Mouse (Mus musculus): ENCODE results near the gene Prep. TPM values are rescaled to one million over a fixed set of nuclear protein-coding genes. Genes with fewer than 3 reads are reported as not detected.

The Prep gene
- total RNA-seq (2014; fragmentation: Nextera tagmentation) (15.0 and 17.3 TPM in 2 replicates), total RNA-seq (2017) (12.7 and 14.3 TPM in 2 replicates)

DNA sequence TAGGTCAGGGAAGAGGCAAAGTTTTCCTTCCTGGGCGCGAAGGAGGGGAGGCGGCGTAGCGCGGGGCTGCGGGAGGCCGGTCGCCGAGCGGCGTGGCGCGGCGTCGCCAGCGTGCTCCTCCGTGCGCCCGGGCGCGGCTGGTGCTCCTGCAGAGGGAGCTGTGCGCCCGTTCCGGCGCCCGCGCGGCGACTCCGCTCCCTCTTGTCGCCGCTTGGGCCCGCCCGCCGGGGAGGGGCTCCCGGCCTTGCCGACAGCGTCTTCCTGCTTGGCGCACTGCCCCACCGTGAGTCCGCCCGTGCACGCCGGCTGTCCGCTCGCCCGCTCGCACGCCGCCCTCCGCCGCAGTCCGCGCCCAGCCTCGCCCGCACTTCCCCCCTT lies at the start of gene Prep:
Prep (plus strand) TSS at position 273 of the 378 bp plus-strand sequence.
- peak; percentile 92 for ATAC-seq (replicated peaks; ENCODE audit: poor library complexity, severe bottlenecking)

DNA sequence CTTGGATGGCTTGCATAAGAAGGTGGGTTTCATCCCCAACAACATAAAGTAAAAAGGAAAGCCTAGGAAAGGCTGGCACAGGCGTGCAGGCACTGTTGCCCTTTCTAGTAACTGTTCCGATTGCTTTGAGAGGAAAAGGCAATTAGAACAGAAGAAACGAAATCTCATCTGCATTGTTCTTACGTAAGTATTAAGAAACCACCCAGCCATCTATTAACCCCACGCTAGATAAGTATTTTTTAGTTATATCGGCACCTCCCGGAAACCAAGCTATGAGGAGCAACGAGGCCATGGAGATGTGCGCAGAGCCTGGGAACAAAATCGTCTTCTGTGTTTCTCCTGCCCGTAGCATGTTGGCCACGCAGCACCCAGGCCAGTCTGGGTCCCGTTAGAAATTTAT lies 49.7 kb upstream of the Prep start:
- no peak for ATAC-seq (replicated peaks; ENCODE audit: poor library complexity, severe bottlenecking)

DNA sequence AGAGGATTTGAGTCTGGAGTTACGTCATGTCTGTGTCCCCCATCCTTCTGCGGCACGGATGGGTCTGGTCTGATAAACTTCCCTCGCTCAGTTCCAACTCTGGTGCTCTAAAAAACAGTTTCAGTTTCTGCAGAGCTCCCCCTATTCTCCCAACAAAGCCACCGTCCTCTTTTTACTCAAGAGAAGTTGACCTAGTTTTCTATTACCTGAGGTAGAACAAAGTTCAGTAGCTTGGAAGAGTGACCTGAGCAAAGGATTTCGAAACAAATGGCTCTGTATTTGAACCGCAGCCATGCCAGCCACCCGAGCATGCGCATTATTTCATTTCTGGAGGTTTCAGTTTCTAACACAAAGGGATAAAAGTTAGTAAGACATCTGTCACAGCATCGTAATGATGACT lies 49.2 kb upstream of the Prep start:
- ATAC-seq (replicated peaks; ENCODE audit: poor library complexity, severe bottlenecking) = peak; percentile 20; the same call in 1 of the 2 replicates

DNA sequence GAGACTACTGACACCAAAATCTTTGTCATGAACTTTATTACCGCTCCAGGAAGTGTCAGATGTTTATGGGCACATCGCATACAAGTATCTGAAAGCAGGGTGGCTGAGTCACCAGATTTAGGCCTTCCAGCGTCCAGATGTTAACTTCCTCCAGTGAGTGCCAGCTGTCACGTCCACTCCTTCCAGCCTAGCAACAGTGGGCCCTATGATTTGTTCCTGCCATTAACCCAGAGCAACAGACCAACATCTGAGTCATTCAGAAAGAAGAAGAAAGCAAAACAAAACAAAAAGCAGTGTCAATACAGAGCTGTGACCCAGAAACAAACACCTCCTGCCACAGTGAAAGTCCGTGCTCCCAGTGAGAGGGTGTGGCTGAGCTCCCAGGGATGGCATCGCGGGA lies 47.6 kb upstream of the Prep start:
- ATAC-seq (replicated peaks; ENCODE audit: poor library complexity, severe bottlenecking) = 0 out of 2 replicates have a peak, but pooled peaks have one; percentile 22

DNA sequence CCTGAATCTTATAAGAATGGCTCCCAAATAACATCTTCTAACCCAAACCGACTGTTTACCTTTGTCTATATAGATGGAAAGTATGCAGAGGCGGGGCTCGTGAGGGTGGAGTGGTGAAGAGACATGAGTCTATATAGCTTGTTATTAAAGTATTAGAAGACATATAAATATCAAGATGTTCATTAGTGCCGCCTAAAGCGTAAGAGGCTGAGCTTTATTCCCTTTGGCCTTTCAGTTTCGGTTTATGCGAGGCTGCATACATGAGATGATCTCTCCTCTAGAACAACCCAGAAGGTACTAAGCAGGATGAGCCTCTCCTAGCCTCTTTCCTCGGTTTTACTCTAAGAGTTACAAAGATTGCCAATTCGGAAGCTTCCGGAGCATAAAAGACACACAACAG lies 47.2 kb upstream of the Prep start:
- no peak for ATAC-seq (replicated peaks; ENCODE audit: poor library complexity, severe bottlenecking)

DNA sequence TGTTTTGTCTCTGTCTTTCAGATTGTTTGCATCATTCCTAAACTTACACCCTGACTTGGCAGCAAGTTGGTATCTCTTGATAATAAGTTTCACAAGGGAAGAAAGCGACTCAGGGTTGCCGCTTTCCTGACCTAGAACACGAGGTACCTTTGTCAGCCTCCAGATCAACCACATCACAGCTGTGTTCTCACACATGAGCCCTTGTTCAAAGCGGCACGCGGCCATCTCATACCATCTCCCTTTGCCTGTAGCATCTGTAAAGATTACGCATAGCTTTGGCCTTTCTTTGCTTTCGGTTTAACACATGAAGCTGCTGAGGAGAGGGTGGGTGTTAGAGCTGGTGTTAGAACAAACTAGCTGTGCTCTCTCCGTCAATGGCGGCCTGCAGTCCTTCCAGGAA lies 46.7 kb upstream of the Prep start:
- ATAC-seq (replicated peaks; ENCODE audit: poor library complexity, severe bottlenecking) = no peak

DNA sequence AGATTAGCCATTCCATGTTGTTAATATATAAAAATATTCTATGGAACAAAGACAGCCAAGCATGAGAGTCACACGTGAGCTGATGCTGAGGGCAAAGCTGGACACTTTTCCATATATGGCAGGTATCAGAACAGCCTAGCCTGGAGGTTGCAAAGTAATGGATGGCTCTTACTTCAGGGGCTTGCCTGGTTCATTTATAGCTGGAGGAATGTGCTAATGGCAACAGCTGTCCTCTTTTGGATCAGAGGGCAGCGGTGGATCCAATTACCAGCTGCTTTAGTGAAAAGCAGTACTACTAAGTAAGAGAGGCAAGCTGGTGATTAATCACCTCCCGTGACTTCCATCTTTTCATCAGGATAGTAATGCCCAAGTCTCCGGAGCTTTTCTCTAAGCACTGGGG lies 41.8 kb upstream of the Prep start:
- ATAC-seq (replicated peaks; ENCODE audit: poor library complexity, severe bottlenecking) = no peak

DNA sequence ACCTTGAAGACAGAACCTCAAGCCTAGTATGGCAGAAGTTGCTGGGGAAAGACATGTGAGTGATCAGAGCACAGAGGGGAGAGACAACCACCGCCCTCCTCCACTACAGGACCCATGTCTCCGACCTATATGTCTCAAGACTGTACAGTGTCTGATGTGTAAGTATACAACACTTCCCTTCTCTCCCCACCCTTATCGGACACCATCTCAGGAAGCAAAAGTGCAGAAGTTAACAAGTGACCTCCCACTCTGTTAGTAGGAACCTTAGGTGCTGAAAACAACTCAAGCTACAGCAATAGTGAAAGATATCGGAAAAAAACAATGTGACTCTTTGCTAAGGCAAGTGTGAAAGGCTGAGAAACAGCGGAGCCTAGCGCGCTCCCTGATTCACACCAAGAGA lies 40.1 kb upstream of the Prep start:
- ATAC-seq (replicated peaks; ENCODE audit: poor library complexity, severe bottlenecking) = no peak

DNA sequence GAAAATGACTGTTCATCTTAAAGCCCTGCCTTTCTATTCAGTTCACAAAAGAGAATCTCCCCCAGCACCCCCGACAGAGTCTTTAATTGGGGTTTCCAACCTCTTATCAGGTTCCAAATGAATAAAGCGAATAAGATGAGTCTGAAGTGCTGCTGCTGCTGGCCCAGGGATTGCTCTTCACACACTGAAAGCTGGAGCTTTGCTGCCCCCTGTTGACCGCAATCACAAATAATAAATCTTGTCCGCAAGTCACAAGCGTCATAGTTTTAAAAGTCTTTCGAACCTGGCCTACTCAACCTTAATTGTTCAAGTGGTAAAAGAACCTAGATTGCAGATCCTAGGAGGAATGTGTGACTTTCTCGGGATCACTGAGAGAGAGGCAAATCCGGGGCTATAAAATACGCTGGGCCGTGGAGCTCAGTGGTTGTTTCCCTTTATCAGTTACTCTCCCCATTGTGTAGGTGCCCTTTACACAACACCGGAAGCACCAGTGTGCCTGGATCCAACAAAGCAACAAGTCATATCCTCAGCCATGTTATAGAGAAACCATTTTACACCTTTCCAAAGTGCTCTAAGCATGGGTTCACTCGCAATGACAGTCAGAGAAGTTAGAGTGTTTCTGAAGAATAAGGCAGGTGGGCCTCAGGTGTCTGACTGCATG lies 21.6 kb upstream of the Prep start:
- ATAC-seq (replicated peaks; ENCODE audit: poor library complexity, severe bottlenecking) = peak; percentile 65

DNA sequence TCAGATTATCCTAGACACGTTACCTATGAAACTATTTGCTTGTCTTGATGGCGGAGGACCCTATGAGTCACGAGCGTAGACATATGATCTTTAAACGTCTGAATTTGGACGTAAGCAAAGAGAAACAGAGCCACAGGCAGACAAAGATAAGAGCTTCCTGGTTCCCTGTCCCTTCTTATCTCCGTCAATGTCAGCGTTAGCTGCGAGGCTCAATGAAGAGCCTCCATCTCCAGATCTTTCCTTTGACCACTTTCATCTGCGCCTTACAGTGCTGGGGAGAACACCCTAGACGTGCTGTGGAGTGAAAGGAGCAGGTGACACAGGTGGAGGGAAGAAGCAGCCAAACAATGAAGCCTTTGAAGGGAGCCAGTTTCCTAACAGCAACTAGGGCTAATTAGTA lies 18.8 kb upstream of the Prep start:
- ATAC-seq (replicated peaks; ENCODE audit: poor library complexity, severe bottlenecking) = no peak

DNA sequence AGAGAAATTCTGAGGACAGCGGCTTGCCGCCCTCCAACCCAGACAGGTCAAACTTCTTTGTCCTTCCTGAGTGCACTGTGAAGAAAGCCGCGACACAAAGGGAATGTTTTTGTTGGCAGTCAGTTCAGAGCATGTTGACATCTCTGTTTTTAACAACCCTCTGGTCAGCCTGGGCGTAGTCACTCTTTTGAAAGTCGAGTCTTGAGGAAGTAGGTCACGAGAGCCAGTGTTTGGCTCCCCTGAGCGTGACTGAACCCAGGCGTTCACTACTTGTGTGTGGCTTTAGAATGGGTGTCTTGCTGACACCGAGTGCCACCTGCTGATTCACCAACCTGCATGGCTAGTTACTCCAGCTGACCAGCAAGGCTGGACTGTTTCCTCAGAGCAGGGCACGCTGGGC lies 18.4 kb upstream of the Prep start:
- peak; percentile 83 for ATAC-seq (replicated peaks; ENCODE audit: poor library complexity, severe bottlenecking)

DNA sequence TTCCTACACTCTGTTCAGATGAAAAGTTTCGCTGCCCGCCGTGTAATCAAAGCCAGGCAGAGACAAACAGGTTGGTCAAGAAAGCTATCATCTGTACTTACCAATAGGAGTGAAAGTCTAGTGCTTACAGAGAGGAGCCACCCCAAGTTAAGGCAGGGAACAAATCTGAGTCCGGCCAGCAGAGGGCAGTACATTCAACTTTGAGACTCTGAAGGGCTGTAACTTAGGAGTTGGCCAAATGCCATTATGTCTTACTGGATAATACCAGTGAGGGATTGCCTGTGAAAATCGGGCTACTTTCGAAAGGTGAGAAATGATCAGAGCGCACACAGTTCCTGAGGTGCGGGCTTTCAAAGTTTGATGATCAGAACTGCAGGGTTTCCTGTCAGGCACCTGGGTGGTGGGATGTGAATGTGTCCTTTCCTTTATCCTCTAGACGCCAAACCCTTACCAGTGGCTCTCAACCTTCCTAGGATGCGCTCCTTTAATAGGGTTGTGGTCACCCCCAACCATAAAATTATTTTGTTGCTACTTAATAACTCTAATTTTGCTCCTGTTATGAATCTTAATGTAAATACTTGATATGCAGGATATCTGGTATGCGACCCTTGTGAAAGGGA lies 15.8 kb upstream of the Prep start:
- ATAC-seq (replicated peaks; ENCODE audit: poor library complexity, severe bottlenecking) = peak; percentile 77

DNA sequence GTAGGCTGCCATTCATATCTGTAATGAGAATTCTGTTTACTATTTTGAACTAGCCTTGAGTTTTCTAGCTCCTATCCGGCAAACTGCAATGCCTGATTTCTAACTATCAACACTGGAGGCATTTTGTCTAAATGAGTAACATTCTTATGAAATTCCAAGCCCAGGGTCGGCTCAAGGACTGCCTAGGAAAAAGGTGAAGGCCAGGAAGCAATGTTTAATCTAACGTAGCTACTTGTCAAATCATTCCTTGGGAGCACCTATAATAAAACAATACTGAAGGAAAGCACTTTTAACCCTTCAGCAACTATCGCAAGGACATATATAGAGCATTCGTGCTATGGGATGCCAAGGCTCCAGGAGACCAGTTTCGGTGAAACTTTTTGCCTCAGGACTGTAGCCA lies 8.6 kb upstream of the Prep start:
- ATAC-seq (replicated peaks; ENCODE audit: poor library complexity, severe bottlenecking) = no peak

DNA sequence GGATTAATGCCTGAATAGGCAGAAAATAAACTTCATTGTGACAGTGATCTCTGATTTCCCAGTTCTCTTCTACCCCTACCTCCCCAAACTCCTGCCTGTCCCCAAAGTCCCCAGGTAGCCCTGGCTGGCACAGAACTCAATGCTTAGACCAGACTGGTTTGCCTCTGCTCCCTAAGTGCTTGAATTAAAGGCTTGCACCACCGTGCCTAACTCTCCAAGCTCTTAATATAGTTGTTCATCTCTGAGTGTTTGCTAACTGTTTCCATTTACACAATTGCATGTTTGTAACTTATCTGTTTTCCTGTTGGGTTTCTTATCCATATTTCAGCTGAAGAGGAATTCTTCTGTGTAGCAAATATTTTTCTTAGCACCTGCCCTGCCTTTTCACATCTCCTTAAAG lies 6.2 kb upstream of the Prep start:
- no peak for ATAC-seq (replicated peaks; ENCODE audit: poor library complexity, severe bottlenecking)

DNA sequence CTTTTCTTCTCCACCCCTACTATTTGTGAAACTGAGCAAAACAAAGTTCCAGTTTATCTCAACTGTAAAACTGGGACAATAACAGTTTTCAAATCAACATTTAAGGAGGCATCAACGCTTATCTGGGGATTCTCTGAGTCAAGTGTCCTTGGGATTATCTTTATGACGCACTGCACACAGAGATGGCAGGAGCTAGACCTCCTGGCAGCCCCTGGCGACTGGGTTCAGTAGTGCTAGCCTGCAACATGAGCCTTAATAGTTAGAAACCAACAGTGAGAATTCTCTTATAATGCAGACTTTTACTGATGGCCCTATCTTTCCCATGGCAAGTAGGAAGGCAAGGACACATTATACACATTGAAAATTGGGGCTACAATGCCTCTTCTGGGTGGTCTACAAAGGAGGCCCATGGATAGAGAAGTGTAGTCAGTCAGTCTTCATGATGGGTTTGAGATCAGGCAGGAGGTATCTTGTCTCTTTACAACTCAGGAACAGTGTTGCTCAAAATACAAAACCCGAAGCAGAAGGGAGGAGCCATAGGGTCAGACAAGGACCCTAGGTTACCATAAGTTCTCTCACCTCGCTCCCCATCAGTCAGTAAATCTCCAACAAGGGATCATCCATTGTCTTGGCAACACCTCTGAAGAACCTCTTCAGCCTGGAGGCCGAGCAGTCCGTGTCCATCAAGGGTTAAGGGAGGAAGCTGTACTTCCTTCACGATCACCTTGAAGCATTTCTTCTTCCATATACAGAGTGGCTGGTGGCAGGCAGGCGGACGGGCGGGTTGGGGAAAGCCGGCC lies 672 bp upstream of the Prep start:
- ATAC-seq (replicated peaks; ENCODE audit: poor library complexity, severe bottlenecking) = no peak; the same call in 1 of the 2 replicates

DNA sequence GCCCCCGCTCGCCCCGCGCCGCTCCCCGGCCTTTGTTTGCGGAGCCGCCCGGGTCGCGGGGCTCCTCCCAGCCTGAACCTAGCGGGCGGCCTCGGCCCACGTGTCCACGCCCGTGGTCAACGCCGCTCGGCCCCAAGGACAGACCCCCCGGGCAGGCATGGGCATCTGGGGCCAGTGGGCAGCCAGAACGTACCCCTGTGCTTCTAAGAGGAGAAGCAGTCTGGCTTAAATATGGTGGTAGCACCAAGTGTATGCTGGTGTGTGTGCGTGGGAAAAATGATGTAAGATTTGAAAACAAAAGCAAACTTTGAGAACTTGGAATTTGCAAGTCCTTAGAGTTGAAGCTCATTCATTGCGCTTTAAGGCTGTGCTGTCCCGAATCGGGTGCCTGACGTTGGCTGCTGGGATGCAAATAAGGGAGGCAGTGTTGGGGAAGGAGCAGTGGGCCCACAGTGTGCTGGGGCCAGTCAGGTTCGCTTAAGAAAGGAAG lies 478 bp downstream of the Prep start:
- ATAC-seq (replicated peaks; ENCODE audit: poor library complexity, severe bottlenecking) = peak; percentile 45

DNA sequence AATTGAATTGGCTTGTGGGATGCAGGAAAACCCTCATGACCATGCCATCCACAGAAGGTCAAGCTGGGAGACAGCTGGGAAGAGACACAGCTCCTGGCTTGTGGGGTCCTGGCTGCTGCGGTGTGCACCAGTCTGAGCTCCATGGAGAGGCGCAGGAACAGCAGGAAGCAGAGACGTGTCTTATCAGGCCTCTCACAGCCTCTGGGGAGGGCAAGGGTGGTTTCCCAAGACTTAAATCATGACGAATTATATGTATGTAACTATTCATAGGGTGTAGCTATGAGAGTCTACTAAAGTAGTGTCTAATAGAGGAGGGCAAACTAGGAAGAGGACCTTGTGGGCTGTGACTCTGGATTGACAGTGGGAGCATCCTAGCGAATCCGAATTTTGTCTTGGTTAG lies 2.6 kb downstream of the Prep start:
- ATAC-seq (replicated peaks; ENCODE audit: poor library complexity, severe bottlenecking) = no peak

DNA sequence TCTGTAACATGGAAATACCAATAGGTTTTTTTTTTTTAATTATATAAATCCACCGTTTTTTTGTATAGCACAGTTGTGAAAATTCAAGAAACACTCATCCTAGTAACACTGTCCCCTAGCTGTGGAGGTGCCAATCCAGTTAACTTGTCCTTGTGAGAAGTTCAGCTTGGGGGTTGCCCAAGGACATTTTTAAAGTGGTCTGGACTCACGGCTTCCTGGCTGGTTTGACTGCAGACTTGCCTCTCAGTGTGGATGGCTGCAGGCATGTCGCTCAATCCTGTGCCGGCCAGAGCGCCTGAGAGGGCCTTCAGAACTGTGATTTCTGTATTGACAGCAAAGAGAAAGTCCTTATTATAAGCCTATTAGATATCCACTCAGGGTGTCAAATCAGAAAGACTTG lies 3.4 kb downstream of the Prep start:
- ATAC-seq (replicated peaks; ENCODE audit: poor library complexity, severe bottlenecking) = no peak

DNA sequence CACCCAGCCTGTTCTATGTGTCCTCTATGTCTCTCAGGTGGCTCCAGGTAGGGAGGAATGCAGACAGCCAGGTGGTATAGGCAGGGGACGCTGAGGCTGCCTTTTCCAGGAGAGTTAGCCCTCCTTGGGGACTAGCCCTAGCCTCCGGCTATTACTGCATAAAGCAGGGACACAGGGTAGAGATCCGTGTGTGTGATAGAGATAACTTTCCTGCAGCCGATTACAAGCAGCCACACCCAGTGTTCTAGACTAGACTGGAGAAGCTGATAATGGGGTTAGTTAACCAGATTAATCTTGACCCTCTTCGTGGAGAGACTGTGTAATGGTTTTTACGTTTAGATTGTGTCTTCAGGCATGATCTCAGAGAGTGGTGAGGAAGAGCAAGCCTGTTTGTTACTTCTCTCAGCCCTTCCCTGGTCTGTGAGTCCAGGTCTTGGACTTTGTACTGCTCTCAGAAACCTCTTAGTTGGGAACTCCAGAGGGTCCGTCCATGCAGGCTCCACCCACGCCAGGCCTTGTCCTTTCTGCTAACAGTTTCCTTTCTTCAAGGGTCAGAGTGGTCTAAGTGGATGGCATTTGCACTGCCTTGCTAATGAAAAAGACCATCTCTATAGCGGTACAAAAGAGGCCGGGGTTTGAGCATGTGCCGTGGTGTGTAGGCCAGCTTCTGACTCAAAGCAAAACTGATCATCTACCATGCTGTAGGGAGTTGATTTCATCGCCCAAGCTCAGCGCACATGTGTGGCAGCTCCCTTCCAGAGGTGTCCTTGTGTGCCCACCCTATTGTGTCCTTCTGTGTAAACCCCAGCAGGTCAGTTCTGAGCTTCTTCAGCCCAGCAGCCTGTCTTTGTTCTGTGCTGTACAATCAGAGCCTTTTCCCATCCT lies 4.2 kb downstream of the Prep start:
- no peak for ATAC-seq (replicated peaks; ENCODE audit: poor library complexity, severe bottlenecking)

DNA sequence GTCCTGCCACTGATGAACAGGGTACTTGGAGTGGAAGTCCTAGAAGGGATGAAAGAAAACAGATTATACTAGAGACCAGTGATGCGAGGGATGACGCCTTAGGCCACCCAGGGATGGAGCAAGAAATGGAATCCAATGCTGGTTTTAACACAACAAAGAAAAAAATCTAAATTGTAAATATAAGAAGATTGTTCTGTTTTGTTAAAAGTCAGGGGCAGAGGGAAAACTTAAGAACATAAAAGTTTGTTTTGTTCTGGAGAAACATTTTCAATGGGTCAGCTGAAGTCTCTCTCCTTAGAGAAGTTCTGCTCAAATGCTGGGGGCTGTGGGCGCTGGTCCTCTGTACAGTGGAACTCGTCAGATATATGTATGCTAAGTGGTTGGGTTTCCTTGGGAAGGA lies 5.3 kb downstream of the Prep start:
- ATAC-seq (replicated peaks; ENCODE audit: poor library complexity, severe bottlenecking) = no peak

Measured in granulocyte monocyte progenitor cell, adult 5-6 weeks (primary cell).